Mouse (Mus musculus): ENCODE measurements around the gene Tnfrsf8.
"Not testable (repeated sequence)": the region's sequence is repeated elsewhere in the genome, so short reads cannot be mapped to it uniquely, and the experiment has no call there.

The Tnfrsf8 gene

DNA sequence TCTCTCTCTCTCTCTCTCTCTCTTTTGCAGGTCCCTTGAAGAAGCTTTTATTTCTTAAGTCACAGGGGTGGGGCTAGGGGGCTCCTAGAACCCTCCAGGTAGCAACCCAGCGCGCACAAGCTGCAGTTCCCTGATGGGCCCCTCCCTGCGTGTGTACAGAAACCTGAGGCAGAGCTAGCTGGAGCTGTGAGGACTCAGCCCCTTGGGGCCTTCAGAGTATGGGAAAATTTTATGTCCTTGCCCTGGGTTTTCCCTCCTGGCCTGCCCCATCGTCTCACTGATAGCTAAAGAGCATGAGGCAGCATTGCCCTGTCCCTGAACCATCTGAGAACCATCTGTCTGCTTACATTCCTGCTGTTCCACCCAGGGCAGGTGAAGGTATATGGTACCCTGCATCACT is 8.5 kb downstream of the Tnfrsf8 start:
- no peak for DNase-seq (ENCODE audit: low spot score)

GRCm38 (mm10) chr4:145305661-145306362 is 9.2 kb downstream of the Tnfrsf8 start:
- not testable (repeated sequence) for DNase-seq (ENCODE audit: low spot score)

GRCm38 (mm10) chr4:145304109-145304508 is 10.9 kb downstream of the Tnfrsf8 start:
- peak; percentile 21 for DNase-seq (ENCODE audit: low spot score)

DNA sequence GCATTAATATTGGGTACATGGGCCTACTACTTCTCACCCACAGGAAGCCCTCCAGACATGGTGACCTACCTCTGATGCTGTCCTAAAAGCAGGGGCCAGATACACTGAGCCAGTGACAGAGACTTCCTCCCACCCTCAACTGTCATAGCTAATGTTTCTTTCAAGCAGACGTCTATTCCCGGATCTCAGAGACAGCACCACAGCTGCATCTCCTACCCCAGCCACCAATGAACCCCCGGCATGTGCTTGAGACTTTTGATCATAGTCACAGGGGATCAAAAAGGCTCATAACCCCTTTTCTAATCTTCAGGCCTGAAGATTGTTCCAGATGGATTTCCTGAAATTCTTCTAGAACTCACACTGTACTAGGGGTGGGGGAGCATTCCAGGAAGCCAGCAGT is 12.9 kb downstream of the Tnfrsf8 start:
- DNase-seq (ENCODE audit: low spot score), result no peak

DNA sequence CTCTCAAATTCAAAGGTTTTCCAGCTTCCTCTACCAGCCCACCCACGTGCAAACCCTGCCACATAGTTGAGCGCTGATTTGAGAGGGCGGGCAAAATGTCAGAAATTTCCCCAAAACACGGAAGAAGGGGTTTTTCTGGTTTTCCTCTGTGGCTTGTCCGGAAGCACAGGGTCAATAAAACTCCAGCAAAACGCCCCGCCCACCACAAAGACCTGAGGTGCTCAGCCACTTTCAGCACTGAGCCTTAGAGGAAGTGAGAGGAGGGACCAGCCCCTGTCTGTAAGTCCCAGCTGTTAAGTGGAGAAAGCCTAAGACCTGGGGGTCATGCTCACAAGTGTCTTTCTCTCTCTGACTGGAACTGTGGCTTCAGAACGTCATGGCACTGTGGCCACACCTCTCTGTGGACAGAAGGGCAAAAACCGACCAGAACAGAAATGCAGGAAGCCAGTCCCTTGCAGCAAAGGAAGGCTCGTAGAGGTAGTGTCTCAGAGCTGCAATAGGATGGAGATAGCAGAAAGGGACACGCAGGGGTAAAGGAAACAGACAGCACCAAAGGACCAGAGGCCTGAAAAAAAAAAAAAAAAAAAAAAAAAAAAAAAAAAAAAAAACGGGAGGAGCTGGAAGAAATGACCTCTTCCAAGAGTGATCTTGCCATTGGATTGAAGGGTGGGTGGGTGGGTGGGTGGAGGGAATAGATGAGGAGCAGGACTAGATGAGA is 14.6 kb downstream of the Tnfrsf8 start:
- no peak for DNase-seq (ENCODE audit: low spot score)

DNA sequence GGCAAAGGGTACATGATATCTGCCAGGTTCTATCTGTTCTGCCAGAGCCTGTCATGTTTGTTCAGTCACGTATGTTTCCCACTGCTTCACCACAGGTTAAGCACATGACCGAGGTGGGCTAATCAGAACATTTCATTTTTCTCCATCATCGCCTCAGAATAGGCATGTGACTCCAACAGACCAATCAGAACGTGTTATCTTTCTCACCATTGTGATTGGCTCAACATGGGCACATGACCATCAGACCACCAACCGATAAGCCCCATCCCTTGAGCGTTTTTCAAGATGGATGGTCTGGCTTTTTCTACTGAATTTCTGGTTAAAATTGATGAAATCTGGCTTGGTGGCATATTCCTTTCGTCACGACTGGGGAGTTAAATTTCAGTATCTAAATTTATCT is 15.6 kb downstream of the Tnfrsf8 start:
- no peak for DNase-seq (ENCODE audit: low spot score)

DNA sequence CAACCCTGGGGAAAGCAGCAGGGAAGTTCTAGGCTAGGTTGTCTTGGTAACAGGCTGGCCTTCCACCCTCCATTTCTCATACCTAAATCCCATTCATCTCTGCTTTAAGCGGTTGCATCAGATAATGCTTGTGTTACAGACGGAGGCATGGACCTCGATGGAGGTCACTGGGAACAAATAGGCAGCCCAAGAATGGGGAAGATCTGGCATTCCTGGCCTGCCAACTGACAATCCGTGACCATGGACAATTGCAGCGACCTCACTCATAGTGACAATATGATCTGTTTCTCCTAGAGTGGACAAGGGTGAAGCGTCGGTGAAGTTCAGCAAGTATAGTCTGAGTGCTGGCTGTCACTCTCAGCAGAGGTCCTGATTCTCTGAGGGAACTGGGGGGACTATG is 16.1 kb downstream of the Tnfrsf8 start:
- no peak for DNase-seq (ENCODE audit: low spot score)

DNA sequence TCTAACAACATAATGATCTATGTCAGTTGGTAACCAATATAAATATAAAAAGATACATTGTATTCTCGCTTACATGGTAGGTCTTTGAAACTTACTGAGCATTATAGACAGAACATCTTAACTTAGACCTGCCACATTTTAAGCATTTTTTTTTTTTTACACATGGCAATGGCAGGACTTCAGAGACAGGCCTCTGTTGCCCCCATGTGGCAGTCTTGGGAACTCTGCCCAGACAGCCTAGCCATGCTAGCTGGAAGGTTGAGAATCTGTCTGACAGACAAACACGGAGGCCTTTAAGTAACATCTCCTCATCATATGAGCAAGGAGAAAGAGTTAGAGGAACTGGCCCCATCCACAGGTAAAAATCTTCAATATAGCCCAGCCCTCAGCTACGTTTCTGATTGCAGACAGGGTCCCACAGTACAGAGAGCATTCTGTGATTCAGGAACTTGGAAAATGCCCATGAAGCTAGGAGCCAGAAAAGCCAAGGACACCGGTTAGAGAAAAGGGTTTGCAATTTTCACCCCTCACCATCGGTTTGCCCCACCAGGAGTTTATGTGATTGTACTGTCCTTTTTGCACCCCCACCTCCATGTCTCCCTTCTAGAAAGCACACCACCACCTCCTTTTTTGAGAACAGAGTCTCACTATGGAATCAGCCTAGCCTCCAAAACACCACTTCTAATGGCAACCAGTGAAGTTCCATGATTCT is 19.2 kb downstream of the Tnfrsf8 start:
- peak; percentile 61 for DNase-seq (ENCODE audit: low spot score)

DNA sequence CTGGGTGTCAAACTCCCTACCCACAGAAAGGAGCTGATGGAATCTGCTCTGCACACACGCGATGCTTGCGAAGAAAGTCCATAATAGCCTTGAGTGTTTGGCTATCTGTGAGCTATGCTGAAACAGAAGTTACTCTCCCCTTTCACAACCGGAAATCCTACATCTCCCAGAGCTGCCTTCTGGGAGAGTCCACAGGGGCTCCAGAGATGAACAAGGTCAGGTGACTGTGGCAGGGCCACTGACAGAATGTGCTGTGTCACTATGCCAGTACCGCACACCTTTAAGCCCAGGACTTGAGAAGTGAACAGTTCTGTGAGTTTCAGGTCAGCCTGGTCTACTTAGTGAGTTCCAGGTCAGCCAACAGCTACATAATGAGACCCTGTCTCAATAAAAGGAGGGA is 20.4 kb downstream of the Tnfrsf8 start:
- no peak for DNase-seq (ENCODE audit: low spot score)

GRCm38 (mm10) chr4:145286369-145287120 is 28.4 kb downstream of the Tnfrsf8 start:
- DNase-seq (ENCODE audit: low spot score), result peak; percentile 80

DNA sequence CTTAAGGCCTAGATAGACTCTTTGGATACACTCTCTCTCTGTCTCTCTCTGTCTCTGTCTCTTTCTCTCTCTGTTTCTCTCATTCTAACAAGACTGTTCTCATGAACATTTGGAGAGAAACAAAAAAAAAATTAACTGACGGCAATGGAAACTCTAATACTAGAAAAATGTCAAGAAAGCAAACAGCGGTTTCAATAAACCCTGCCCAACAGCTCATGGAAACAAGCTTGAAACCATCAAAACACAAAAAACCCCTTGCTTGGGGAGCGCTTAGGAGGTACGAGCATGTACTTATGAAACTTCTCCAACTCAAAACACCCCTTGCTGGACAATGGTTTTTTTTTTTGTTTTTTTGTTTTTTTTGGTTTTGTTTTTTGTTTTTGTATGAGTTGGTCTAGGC is 30.3 kb downstream of the Tnfrsf8 start:
- no peak for DNase-seq (ENCODE audit: low spot score)

- no peak for DNase-seq (ENCODE audit: low spot score)
These were observed 31.5 kb downstream of the Tnfrsf8 start for GRCm38 (mm10) chr4:145283441-145283840.

DNA sequence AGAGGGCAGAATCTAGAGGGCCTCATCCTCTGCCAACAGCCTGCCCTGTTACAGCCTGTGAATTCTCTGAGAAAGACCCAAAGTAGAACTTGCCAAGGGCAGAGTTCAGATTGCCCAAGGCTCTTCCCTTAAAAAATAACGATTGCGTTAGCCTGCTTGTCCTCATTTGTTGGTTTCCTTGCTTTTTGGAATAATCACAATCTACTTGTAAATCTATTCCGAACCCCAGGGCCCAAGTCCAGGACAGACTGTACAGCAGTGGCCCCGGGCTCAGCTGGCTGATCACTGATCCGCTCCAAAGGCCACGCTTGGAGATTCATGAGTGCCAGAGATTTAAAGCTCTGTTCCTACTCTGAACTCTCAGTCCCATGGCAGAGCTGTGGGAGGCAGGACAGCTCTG is 34.0 kb downstream of the Tnfrsf8 start:
- DNase-seq (ENCODE audit: low spot score), result no peak

- no peak for DNase-seq (ENCODE audit: low spot score)
These were observed 36.1 kb downstream of the Tnfrsf8 start for GRCm38 (mm10) chr4:145278724-145279370.

DNA sequence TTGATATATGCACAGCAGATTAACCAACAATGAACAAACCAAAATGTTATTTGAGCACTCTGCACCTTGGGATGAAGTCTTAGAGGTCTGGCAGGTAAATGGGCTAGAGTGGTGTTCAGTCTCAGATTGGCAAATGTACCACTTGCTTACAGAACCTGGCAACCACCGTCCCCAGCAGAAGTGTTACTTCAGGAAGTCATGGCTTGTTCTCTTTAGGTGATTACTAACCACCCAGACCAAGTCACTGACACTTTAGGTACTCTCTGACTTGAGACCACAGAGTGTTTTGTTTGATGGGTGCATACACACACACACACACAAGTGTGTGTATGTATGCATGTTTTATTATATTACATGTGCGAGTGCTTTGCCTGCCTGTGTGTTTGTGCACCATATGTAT is 36.7 kb downstream of the Tnfrsf8 start:
- no peak for DNase-seq (ENCODE audit: low spot score)

GRCm38 (mm10) chr4:145276368-145277249 is 38.4 kb downstream of the Tnfrsf8 start:
- no peak for DNase-seq (ENCODE audit: low spot score)

- DNase-seq (ENCODE audit: low spot score), result no peak
These were observed 40.1 kb downstream of the Tnfrsf8 start for GRCm38 (mm10) chr4:145274887-145275286.

GRCm38 (mm10) chr4:145273923-145274322 is 41.0 kb downstream of the Tnfrsf8 start:
- DNase-seq (ENCODE audit: low spot score), result no peak

- no peak for DNase-seq (ENCODE audit: low spot score)
These were observed 42.2 kb downstream of the Tnfrsf8 start for GRCm38 (mm10) chr4:145272763-145273162.

- no peak for DNase-seq (ENCODE audit: low spot score)
These were observed 43.3 kb downstream of the Tnfrsf8 start for GRCm38 (mm10) chr4:145271634-145272033.

GRCm38 (mm10) chr4:145270136-145270535 is 44.8 kb downstream of the Tnfrsf8 start:
- no peak for DNase-seq (ENCODE audit: low spot score)
